Mouse (Mus musculus): ENCODE measurements around the gene Dohh. TPM values are rescaled to one million over a fixed set of nuclear protein-coding genes. Genes with fewer than 3 reads are reported as not detected.

Dohh gene
- polyA plus RNA-seq, 1 experiment from 2014 or later, result 79.8 TPM

GRCm38 (mm10) chr10:81408871-81409291, 24.7 kb downstream of the Dohh start:
- Histone ChIP-seq H3K9ac (no peak overlapping the region), H3K4me1 (peaks cover 91% of the 10 kb centered on the region), H3K27ac (peak overlapping the region; percentile 93), H3K27me3 (no peaks in the 10 kb centered on the region; the same call in 1 of the 2 replicates), H3K4me2 (no peak overlapping the region), H3K4me3 (no peak overlapping the region), H3K36me3 (peaks cover 70% of the 10 kb centered on the region), H3K9me3 (no peaks in the 10 kb centered on the region)
- ATAC-seq (ENCODE audit: insufficient number of reproducible peaks, low FRiP score, low TSS enrichment, low read depth), result no peak
- 24% methylated on average over 8 of the region's 9 CpGs for WGBS

DNA sequence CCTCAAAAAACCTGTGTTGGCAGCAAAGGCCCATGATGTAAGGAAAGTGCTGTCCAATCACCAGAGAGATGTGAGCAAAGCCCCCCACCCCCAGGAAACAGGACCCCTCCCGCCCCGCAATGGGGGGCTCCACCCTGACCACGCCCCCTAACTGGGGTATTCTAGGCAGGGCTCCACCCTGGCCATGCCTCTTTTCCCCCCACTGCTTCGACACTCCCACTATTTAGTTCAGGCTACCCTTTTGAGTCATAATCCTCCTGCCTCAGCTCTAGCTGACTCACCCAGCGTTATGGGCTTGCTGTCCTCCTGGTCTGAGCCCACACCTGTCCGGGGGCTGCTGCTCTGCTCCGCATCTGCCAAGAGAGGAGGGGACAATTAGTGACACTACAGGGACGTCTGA, 25.1 kb downstream of the Dohh start:
- peak overlapping the region; percentile 93 for H3K27ac ChIP-seq

DNA sequence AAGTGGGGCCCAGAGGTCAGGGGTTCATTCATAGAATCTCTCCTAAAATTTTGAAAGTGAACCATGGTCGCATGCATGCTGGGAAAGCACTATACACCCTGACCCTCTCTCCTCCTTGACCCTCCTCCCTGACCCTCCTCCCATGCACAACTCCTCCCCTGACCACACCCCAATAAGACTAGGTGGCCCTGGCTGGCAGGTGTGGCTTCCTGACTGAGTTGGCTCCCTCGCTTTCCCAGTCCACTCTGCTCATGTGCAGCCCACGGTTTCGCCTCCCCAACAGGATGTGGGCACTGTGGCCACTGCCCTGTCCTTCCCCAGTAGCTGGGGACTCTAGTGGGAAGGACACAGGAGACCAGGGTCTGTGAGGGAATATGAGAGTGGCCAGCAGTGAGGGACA, 26.1 kb downstream of the Dohh start:
- no peaks in the 10 kb centered on the region; the same call in 1 of the 2 replicates for H3K27me3 ChIP-seq
- no peaks in the 10 kb centered on the region for H3K9me3 ChIP-seq
- no peak overlapping the region for H3K9ac ChIP-seq
- H3K4me2 ChIP-seq, result no peak overlapping the region
- H3K4me1 ChIP-seq, result peaks cover 95% of the 10 kb centered on the region
- no peak overlapping the region for H3K4me3 ChIP-seq
- 57% methylated on average over 4 of the region's 4 CpGs for WGBS
- H3K36me3 ChIP-seq, result peaks cover 62% of the 10 kb centered on the region
- ATAC-seq (ENCODE audit: insufficient number of reproducible peaks, low FRiP score, low TSS enrichment, low read depth), result no peak
- H3K27ac ChIP-seq, result peak overlapping the region; percentile 93

More for the DNA sequence above, 25.1 kb downstream of the Dohh start:
- Histone ChIP-seq H3K4me2 (no peak overlapping the region), H3K9ac (no peak overlapping the region), H3K9me3 (no peaks in the 10 kb centered on the region), H3K4me3 (no peak overlapping the region), H3K27me3 (no peaks in the 10 kb centered on the region; the same call in 1 of the 2 replicates), H3K36me3 (peaks cover 66% of the 10 kb centered on the region), H3K4me1 (peaks cover 91% of the 10 kb centered on the region)
- WGBS, result 27% methylated on average over 8 of the region's 8 CpGs
- ATAC-seq (ENCODE audit: insufficient number of reproducible peaks, low FRiP score, low TSS enrichment, low read depth), result no peak

- ATAC-seq (ENCODE audit: insufficient number of reproducible peaks, low FRiP score, low TSS enrichment, low read depth), result no peak
- Histone ChIP-seq H3K4me3 (no peak overlapping the region), H3K9ac (no peak overlapping the region), H3K4me1 (peaks cover 99% of the 10 kb centered on the region), H3K36me3 (peaks cover 57% of the 10 kb centered on the region), H3K27me3 (no peaks in the 10 kb centered on the region; the same call in 1 of the 2 replicates), H3K9me3 (no peaks in the 10 kb centered on the region), H3K27ac (peak overlapping the region; percentile 93), H3K4me2 (0 out of 2 replicates have a peak overlapping the region, but pooled peaks have one; percentile 23)
- 66% methylated on average over 9 of the region's 9 CpGs for WGBS
Measured at GRCm38 (mm10) chr10:81410981-81411380, 26.8 kb downstream of the Dohh start.

DNA sequence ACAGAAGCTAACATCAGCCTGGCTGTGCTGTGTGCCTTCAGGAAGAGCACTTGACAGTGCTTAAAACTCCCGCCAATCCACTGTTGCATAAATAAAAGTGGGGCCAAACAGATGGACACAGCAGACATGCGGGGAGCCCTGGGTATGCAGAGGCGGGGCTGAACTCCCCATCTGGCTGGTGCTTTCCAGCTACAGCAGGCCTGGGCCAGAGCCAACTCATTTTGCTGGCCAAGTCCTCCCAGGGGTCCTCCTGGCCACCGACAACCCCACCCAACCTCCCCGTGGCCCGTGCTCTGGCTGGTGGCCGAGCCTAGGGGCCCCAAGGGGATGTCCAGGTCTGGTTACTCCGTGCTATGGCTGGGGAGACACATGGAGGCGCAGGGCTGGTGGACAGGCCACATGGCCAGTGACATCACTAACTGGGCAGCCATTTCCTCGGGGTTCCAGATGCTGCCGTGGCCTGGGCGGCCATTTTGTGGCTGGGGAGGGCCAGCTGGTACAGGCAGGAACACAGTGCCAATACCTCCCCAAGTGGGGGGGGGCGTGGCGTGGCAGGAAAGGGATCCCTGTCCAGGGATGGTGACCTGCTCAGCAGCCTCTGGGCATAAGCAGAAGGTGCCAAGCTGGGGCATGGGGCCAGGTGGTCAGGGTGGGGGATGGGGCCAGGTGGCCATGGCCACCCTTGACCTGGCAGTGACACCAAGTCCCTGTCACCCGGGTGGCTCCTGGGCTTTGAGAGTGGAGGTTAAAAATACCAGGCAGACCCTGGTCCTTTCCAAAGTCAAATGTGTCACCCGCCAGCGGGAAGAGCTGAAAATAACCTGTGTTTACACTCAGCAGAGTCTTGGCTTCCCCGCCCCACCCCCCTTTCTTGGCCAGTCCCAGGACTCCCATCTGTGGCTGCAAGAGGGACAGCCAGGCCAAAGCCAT, 27.5 kb downstream of the Dohh start:
- Histone ChIP-seq H3K4me3 (no peak overlapping the region), H3K27ac (peak overlapping the region; percentile 93), H3K9me3 (no peaks in the 10 kb centered on the region), H3K27me3 (no peaks in the 10 kb centered on the region; the same call in 1 of the 2 replicates), H3K36me3 (peaks cover 49% of the 10 kb centered on the region), H3K9ac (0 out of 2 replicates have a peak overlapping the region, but pooled peaks have one; percentile 29), H3K4me1 (peaks cover 100% of the 10 kb centered on the region), H3K4me2 (peak overlapping the region; percentile 23; the same call in 1 of the 2 replicates)
- 45% methylated on average over 18 of the region's 18 CpGs for WGBS
- ATAC-seq (ENCODE audit: insufficient number of reproducible peaks, low FRiP score, low TSS enrichment, low read depth), result 0 out of 2 replicates have a peak, but pooled peaks have one; percentile 4

DNA sequence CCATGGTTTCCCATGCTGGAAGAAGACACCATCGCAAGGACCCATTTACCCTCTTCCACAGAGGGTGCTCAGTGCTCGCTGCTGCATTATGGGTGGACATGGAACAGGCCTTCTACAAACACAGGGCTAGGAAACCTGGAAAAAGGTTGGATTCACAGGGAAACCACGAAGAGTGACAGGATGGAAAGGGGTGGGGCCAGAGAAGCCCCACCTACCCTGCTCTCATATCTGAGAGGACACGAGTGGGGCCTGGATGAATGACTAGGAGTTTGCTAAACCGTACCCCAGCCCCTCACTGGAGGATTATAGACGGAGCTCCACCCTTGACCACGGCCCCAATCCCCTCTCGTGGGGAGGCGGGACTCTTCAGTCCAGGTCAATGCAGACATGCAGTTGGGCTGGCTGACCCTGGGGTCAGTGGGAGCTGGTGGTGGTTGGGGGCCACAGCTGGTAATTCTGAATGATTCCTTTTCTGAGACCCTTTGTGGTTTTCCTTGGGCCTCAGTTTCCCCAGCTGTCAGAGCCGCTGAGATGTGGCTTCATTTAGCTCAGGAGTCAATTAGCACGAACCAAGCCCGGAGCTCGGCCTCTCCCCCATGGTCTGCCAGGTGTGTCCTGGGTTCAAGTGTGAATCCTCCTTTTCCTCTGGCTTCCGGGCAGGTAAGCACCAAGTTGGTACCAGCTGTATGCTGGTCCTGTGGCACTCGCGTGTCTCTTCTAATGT, 28.5 kb downstream of the Dohh start:
- peak overlapping the region; percentile 23; the same call in 1 of the 2 replicates for H3K4me2 ChIP-seq
- no peak overlapping the region for H3K9ac ChIP-seq

DNA sequence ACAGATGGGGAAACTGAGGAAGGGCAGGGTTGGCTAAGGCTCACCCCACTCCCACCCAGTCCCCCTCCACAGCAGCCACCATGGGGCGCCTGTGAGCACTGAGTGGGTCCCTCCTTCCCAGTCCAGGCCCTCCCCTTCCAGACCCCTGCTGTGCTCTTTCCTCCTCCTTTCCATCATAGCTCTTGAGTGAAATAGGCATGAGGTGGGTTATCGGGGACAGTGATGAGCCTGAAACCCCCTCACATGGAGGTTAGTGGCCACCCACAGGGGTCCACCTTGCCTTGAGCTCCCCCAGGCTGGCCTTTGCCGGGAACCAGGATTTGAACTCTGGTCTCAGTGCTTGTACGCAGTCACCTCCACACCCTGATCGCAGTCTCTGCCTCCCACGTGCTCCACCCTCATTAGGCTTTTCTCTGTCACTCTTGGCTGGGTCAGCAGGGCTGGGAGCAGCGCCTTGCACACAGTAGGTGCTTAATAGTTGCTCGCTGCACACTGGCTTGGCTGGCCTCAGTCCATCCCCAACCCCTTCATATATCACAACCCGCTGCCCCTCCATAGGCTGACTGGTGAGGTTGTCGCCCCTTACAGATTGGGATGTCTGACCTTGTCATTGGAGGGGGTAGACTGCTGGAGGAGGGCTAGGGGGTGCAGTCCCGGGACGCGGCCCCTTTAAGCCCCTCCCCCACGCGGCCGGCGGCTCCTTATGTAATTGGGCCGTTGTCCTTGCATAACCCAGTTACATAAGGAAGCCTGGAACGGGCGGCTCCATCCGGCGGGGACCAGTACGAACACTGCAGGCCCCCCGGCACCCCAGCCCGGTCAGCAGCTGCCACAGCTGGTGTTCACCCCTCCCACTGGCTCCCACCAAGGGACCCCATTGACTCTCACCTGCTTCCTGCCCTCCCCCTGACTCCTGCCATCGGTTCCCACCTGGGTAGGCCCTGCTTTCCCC, 29.4 kb downstream of the Dohh start:
- Histone ChIP-seq H3K4me3 (peak overlapping the region; percentile 9; the same call in 1 of the 2 replicates), H3K9ac (no peak overlapping the region), H3K27ac (peak overlapping the region; percentile 93), H3K4me1 (peaks cover 100% of the 10 kb centered on the region), H3K27me3 (no peaks in the 10 kb centered on the region), H3K9me3 (no peaks in the 10 kb centered on the region), H3K36me3 (peaks cover 32% of the 10 kb centered on the region; the same call in 1 of the 2 replicates), H3K4me2 (peak overlapping the region; percentile 32)
- 26% methylated on average over 26 of the region's 26 CpGs for WGBS
- no peak for ATAC-seq (ENCODE audit: insufficient number of reproducible peaks, low FRiP score, low TSS enrichment, low read depth)

More for the DNA sequence above, 28.5 kb downstream of the Dohh start:
- H3K36me3 ChIP-seq, result peaks cover 40% of the 10 kb centered on the region; the same call in 1 of the 2 replicates
- WGBS, result 71% methylated on average over 16 of the region's 16 CpGs
- no peaks in the 10 kb centered on the region for H3K9me3 ChIP-seq
- H3K4me1 ChIP-seq, result peaks cover 100% of the 10 kb centered on the region
- no peaks in the 10 kb centered on the region; the same call in 1 of the 2 replicates for H3K27me3 ChIP-seq
- H3K4me3 ChIP-seq, result no peak overlapping the region
- peak overlapping the region; percentile 93 for H3K27ac ChIP-seq
- ATAC-seq (ENCODE audit: insufficient number of reproducible peaks, low FRiP score, low TSS enrichment, low read depth), result no peak

DNA sequence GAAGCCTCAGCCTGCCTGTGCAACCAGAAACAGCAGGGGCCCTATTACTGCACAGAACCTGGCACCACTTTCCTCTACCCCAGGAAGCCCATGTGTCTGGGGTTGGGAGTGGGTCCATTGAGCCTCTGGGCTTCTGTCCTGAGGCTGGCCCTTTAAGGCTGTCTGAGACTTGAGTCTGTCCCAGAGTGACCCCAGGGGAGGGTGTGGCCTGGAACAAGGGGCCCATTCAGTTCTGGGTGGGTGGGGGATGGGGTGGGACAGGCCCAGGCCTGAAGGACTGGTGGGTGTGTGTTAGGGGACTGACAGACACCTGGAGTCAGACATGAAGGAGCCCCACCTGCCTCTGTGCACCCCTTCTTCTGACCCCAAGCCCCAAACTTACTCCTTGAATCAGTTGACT, 30.5 kb downstream of the Dohh start:
- Histone ChIP-seq H3K27ac (peak overlapping the region; percentile 93), H3K36me3 (peaks cover 38% of the 10 kb centered on the region), H3K9me3 (no peaks in the 10 kb centered on the region), H3K4me1 (peaks cover 100% of the 10 kb centered on the region), H3K4me3 (no peak overlapping the region), H3K9ac (no peak overlapping the region), H3K27me3 (no peaks in the 10 kb centered on the region), H3K4me2 (no peak overlapping the region)
- ATAC-seq (ENCODE audit: insufficient number of reproducible peaks, low FRiP score, low TSS enrichment, low read depth), result no peak

GRCm38 (mm10) chr10:81415146-81415545, 30.9 kb downstream of the Dohh start:
- H3K27ac ChIP-seq, result peak overlapping the region; percentile 93

DNA sequence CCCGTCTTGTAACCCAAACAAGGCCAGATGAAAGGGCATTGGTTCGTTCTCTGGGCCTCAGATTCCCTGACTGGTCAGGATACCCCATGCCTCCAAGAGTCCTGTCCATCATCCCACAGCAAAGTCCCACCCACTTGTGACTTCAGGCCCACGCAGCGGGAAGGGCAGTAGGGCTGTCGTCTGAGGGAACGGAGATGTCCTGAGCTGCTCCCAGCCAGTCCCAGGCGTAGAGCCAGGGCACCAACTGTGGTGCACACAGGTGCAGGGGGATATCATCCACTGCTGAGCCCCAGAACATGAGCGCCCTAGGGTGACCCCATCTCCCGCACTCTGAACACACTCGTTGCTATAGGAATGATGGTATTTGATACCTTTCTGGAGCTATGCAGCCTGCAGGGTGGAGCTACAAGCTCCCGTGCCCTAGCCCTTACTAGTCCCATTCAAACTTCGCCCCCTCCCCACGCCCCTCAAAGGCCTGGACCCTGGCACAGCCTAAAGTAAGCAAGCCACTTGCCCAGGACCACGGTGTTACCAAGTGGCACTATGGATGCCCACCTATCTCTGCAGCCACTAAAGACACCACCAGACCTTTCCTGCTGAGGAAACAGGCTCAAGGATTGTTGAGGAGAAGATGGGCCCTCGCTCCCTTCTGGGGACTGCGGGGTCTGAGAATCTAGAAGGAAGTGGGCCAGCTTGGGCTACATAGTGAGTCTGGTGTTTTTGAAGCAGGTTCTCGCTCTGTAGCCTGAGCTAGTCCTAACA, 31.5 kb downstream of the Dohh start:
- peaks cover 43% of the 10 kb centered on the region for H3K36me3 ChIP-seq
- ATAC-seq (ENCODE audit: insufficient number of reproducible peaks, low FRiP score, low TSS enrichment, low read depth), result no peak
- WGBS, result 62% methylated on average over 17 of the region's 17 CpGs

More at GRCm38 (mm10) chr10:81415146-81415545, 30.9 kb downstream of the Dohh start:
- Histone ChIP-seq H3K36me3 (peaks cover 43% of the 10 kb centered on the region), H3K4me3 (no peak overlapping the region), H3K4me2 (no peak overlapping the region), H3K4me1 (peaks cover 100% of the 10 kb centered on the region), H3K27me3 (no peaks in the 10 kb centered on the region), H3K9ac (no peak overlapping the region), H3K9me3 (no peaks in the 10 kb centered on the region)
- WGBS, result 78% methylated on average over 5 of the region's 5 CpGs
- no peak for ATAC-seq (ENCODE audit: insufficient number of reproducible peaks, low FRiP score, low TSS enrichment, low read depth)

More for the DNA sequence above, 31.5 kb downstream of the Dohh start:
- Histone ChIP-seq H3K4me2 (no peak overlapping the region), H3K4me1 (peaks cover 100% of the 10 kb centered on the region), H3K27ac (peak overlapping the region; percentile 93), H3K27me3 (no peaks in the 10 kb centered on the region), H3K4me3 (no peak overlapping the region), H3K9me3 (no peaks in the 10 kb centered on the region), H3K9ac (no peak overlapping the region)

Data from limb, embryonic 15.5 days (tissue).